Mouse (Mus musculus) ES-Bruce4 (cell line): ENCODE measurements around the gene Trim56. TPM values are rescaled to one million over a fixed set of nuclear protein-coding genes. Genes with fewer than 3 reads are reported as not detected.

Experiments
- H3K27ac ChIP-seq: 2 replicates; pipeline ENCODE4 v1.5.1; 2012; ENCODE audit warnings: low read length, inconsistent platforms; ENCODE audit not compliant: insufficient read depth
- H3K27me3 ChIP-seq: 2 replicates; pipeline ENCODE4 v1.6.1; 2012; ENCODE audit warnings: mild to moderate bottlenecking, low read length, inconsistent platforms; ENCODE audit not compliant: control insufficient read depth, poor library complexity, insufficient read depth, severe bottlenecking
- H3K36me3 ChIP-seq: 2 replicates; pipeline ENCODE4 v1.6.1; 2012; ENCODE audit warnings: inconsistent platforms, mild to moderate bottlenecking, low read length, moderate library complexity; ENCODE audit not compliant: control insufficient read depth, poor library complexity, insufficient read depth, severe bottlenecking
- H3K4me1 ChIP-seq: one replicate; pipeline ENCODE4 v1.8.1; 2011; ENCODE audit warnings: low read length; ENCODE audit not compliant: control insufficient read depth, insufficient read depth
- H3K4me3 ChIP-seq: 2 replicates; pipeline ENCODE4 v1.5.1; 2011; ENCODE audit warnings: low read depth, mild to moderate bottlenecking, low read length
- H3K9ac ChIP-seq: 2 replicates; pipeline ENCODE4 v1.6.1; 2012; ENCODE audit warnings: low read depth, mild to moderate bottlenecking, inconsistent platforms; ENCODE audit not compliant: poor library complexity, severe bottlenecking
- H3K9me3 ChIP-seq: replicated peaks from 2 replicates; pipeline ENCODE4 v1.6.1; 2012; ENCODE audit warnings: mild to moderate bottlenecking, low read length, inconsistent platforms; ENCODE audit not compliant: control insufficient read depth, poor library complexity, insufficient read depth, severe bottlenecking
- CTCF ChIP-seq: IDR thresholded peaks from one replicate; pipeline ENCODE4 v1.8.1; 2011; ENCODE audit warnings: low read depth, low read length
- EP300 ChIP-seq: IDR thresholded peaks from 2 replicates; pipeline ENCODE4 v1.6.1; 2011; ENCODE audit warnings: low read depth, low read length; ENCODE audit not compliant: insufficient read depth
- POLR2A ChIP-seq: IDR thresholded peaks from one replicate; pipeline ENCODE4 v1.8.1; 2011; ENCODE audit warnings: low read length; ENCODE audit not compliant: insufficient read depth
- polyA plus RNA-seq: library from polyadenylated mRNA; stranded (reverse); fragments of >200 nt; gene quantifications from 2 replicates; pipeline ENCODE4 v1.2.4, GENCODE M21; 2011; ENCODE audit warnings: low read depth; ENCODE audit not compliant: missing spikeins, insufficient read depth, insufficient read length

Trim56 gene
- polyA plus RNA-seq, 1 experiment = 16.1 TPM

DNA sequence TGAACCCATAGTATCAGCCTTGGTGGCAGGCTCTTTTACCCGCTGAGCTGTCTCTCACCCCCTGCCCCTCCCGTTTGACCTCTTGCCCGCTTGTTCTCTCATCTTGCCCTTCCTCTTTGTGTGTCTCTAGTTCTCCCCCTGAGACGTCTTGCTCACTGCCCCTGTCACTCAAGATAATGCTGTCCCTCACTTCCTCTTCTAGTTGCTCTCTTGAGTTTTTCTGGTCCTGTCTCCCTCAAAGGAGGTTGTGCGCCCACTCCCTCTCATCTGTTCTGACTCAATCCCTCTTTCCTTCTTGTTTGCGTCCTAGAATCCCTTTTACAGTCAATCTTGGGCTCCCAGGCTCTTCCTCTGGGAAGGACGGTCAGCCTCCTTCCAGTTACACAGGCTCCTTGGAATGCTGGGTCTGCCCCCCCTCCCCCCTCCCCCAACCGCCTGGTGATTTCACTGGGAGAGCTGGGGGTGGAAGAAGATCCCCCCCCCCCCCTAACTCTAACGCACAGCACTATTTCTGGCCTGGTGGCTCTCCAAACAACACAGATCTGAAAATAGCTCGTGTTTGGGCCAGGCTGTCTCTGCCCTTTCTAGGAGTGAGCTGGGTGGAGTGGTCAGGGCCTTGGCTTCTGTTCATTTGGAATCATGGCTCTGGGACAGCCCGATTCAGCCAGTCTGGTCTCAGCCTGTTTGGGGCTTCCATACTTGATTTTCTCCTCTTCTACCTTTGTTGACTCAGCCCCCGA lies 39.6 kb downstream of the Trim56 start:
- no peak overlapping the region for H3K4me3 ChIP-seq
- no peaks in the 10 kb centered on the region for H3K27me3 ChIP-seq
- peaks cover 7% of the 10 kb centered on the region for H3K4me1 ChIP-seq
- H3K9me3 ChIP-seq = no peaks in the 10 kb centered on the region
- H3K27ac ChIP-seq = no peak overlapping the region
- no peak overlapping the region for H3K9ac ChIP-seq
- TF ChIP-seq CTCF (no peak), POLR2A (no peak), EP300 (no peak)
- H3K36me3 ChIP-seq = no peaks in the 10 kb centered on the region

DNA sequence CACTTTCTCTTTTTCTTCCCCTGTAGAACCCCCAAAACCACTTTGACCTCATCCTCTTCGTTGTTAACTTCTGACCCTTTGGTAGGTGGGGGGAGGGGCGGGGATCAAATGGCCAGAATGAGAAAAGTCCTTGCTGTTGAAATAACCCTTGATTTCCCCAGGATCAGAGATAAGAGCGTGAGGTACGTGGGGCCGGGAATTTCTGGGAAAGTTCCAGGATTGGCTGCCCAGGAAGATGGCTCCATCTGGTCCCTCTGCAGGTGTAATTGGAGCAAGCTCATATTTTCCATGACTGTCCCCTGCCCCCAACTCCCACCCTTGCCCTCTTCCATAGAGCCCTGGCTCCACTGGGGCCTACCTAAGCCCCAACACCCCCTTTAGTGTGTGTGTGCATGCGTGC lies 40.3 kb downstream of the Trim56 start:
- Histone ChIP-seq H3K27ac (no peak overlapping the region), H3K9me3 (no peaks in the 10 kb centered on the region), H3K4me3 (no peak overlapping the region), H3K27me3 (no peaks in the 10 kb centered on the region), H3K36me3 (no peaks in the 10 kb centered on the region), H3K9ac (no peak overlapping the region), H3K4me1 (peaks cover 7% of the 10 kb centered on the region)
- TF ChIP-seq POLR2A (no peak), EP300 (no peak), CTCF (no peak)

DNA sequence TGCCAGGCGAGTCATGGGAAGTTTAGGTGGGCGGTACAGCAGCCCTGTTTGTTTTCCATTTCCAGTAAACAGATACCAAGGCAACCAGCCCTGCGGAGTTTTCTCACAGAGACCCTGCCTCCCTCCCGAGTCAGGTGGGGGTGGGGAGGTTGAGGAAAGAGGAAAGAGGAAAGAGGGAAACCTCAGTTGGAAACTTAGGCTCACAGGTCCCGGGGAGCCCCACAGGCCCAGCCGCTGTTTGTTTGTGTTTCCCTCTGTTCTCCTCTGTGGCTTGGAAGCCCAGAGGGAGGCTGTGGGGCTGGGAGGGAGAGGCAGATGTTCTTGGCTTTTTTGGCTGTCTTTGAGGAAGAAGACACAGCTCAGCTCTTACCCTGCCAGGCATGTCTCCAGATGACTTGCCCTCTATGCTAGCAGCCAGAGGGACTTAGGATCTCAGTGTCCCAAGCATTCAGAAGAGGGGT lies 41.8 kb downstream of the Trim56 start:
- H3K27ac ChIP-seq = no peak overlapping the region
- no peak overlapping the region for H3K4me3 ChIP-seq
- H3K36me3 ChIP-seq = no peaks in the 10 kb centered on the region
- H3K4me1 ChIP-seq = peaks cover 7% of the 10 kb centered on the region
- H3K27me3 ChIP-seq = no peaks in the 10 kb centered on the region
- no peaks in the 10 kb centered on the region for H3K9me3 ChIP-seq
- no peak overlapping the region for H3K9ac ChIP-seq
- TF ChIP-seq POLR2A (no peak), CTCF (no peak), EP300 (no peak)

DNA sequence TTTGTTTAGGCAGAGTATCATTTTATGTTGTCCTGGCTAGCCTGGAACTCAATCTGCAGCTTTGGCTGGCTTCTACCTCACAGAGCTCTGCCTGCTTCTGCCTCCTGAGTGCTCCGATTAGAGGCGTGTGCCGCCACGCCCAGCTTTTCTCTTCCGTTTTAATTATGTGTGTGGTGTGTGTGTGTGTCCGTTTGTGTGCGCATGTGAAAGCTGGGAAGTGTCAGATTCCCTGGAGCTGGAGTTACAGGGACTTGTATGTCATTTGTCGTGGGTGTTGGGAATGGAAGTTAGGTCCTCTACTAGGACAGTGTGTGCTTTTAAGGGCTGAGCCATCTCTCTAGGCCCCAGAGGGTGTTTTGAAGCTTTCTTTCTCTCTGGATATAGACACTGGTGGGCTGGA lies 42.9 kb downstream of the Trim56 start:
- Histone ChIP-seq H3K27me3 (no peaks in the 10 kb centered on the region), H3K27ac (peak overlapping the region; percentile 1), H3K36me3 (no peaks in the 10 kb centered on the region), H3K4me1 (peaks cover 7% of the 10 kb centered on the region), H3K4me3 (no peak overlapping the region), H3K9me3 (no peaks in the 10 kb centered on the region), H3K9ac (no peak overlapping the region)
- TF ChIP-seq CTCF = no peak
- TF ChIP-seq EP300 = no peak
- no peak for TF ChIP-seq POLR2A

DNA sequence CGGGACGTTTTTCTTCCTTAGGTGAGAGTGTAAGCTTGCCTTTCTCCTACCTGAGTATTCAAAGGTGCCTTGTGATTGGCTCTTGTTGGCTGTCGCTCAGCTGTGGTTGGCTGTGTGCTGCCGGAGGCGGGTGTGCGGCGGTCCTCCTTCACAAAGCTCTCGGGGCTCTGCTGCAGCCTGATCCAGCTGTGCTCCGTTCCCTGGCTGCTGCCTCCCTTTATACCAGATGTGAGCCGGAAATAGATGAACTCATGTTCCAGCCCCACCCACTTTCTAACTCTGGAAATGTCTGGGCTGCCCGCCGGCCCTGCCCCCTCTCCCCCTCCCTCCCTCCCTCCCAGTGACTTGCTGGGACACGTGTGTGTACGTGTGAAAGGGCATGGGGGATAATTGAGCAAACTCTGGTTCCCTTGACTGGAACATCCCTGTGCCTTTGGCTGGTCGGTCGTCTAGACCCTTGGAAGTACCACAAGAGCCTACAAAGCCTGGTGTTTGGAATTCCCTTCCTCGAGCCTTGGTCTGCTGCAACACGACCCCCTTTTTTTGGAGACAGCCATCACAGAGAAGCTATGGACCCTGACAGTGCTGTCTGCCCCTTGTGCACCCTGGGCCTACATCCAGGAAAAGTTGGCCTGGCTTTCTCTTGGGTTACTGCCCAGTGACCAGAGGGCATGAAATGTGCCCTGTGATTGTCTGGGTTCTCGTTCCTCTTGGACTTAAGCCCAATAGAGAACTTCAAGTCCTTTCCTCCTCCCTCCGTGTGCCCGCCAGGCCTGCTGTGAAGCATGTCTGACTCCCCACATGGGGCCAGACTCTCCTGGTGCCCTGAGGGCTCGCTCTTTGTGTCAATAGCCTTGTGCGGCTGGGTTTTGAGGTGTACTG lies 43.7 kb downstream of the Trim56 start, which contains the start of gene Serpine1:
Gene Serpine1 (minus strand): TSS at position 190 of the 882 bp plus-strand sequence.
- Histone ChIP-seq H3K4me1 (peaks cover 7% of the 10 kb centered on the region), H3K27me3 (no peaks in the 10 kb centered on the region), H3K36me3 (no peaks in the 10 kb centered on the region), H3K9ac (0 out of 2 replicates have a peak within 1 kb of the TSS, but pooled peaks have one; percentile 7), H3K9me3 (no peaks in the 10 kb centered on the region), H3K4me3 (peak within 1 kb of the TSS; percentile 42), H3K27ac (peak within 1 kb of the TSS; percentile 46)
- TF ChIP-seq POLR2A (no peak), EP300 (peak; percentile 72), CTCF (no peak)
